Mouse (Mus musculus) MEL (cell line): ENCODE data around the gene Prpf19. TPM values are rescaled to one million over a fixed set of nuclear protein-coding genes. Genes with fewer than 3 reads are reported as not detected.

Source experiments
- DNase-seq: peaks from one replicate; pipeline ENCODE4 v3.0.0; 2011; ENCODE audit warnings: low read depth, low spot score
- H3K27ac ChIP-seq: 2 replicates; pipeline ENCODE4 v1.5.1; 2012; ENCODE audit warnings: low read depth, mild to moderate bottlenecking, control low read depth, low read length, moderate library complexity; ENCODE audit not compliant: control insufficient read depth
- H3K27me3 ChIP-seq, 2 experiments: fragments of 150-350 bp in 1 of 2; sonication (generic) in 1 of 2; 2 replicates each; pipeline ENCODE4 v1.6.1; 2012; ENCODE audit warnings: low read length in 2 of 2, mild to moderate bottlenecking in 2 of 2, improper control_type of control experiment in 1 of 2, moderate library complexity in 1 of 2; ENCODE audit not compliant: insufficient read depth in 2 of 2, control insufficient read depth in 1 of 2
- H3K36me3 ChIP-seq, 2 experiments: 2 replicates each; pipeline ENCODE4 v1.6.1; 2012 to 2014; ENCODE audit warnings: low read length in 2 of 2, improper control_type of control experiment in 1 of 2, inconsistent platforms in 1 of 2, mild to moderate bottlenecking in 1 of 2; ENCODE audit not compliant: insufficient read depth in 2 of 2, control insufficient read depth in 1 of 2
- H3K4me1 ChIP-seq, 2 experiments: fragments of 150-350 bp in 1 of 2; sonication (generic) in 1 of 2; 2 replicates each; pipeline ENCODE4 v1.6.1; 2012; ENCODE audit warnings: low read length in 2 of 2, improper control_type of control experiment in 1 of 2, mild to moderate bottlenecking in 1 of 2; ENCODE audit not compliant: insufficient read depth in 2 of 2, control insufficient read depth in 1 of 2
- H3K4me3 ChIP-seq, 2 experiments: fragments of 150-350 bp in 1 of 2; sonication (generic) in 1 of 2; 2 replicates each; pipeline ENCODE4 v1.5.1; 2012; ENCODE audit warnings: low read depth in 2 of 2, low read length in 2 of 2, mild to moderate bottlenecking in 2 of 2, moderate library complexity in 2 of 2, control low read depth in 1 of 2, improper control_type of control experiment in 1 of 2; ENCODE audit not compliant: control insufficient read depth in 1 of 2, insufficient read depth in 1 of 2
- H3K79me2 ChIP-seq: 2 replicates; pipeline ENCODE4 v1.6.1; 2012; ENCODE audit warnings: mild to moderate bottlenecking, low read length, moderate library complexity; ENCODE audit not compliant: control insufficient read depth, poor library complexity, insufficient read depth
- H3K9ac ChIP-seq: 2 replicates; pipeline ENCODE4 v1.6.1; 2012; ENCODE audit warnings: low read depth, mild to moderate bottlenecking, control low read depth, low read length, moderate library complexity; ENCODE audit not compliant: control insufficient read depth, poor library complexity, severe bottlenecking
- H3K9me3 ChIP-seq: fragments of 150-350 bp; sonication (generic); replicated peaks from 2 replicates; pipeline ENCODE4 v1.6.1; 2012; ENCODE audit warnings: mild to moderate bottlenecking, low read length, improper control_type of control experiment, moderate library complexity; ENCODE audit not compliant: insufficient read depth
- CHD1 ChIP-seq: IDR thresholded peaks from 2 replicates; pipeline ENCODE4 v1.6.1; 2012; ENCODE audit warnings: low read depth, mild to moderate bottlenecking, inconsistent platforms, low read length, improper control_type of control experiment
- CHD2 ChIP-seq: IDR thresholded peaks from 2 replicates; pipeline ENCODE4 v1.6.1; 2011; ENCODE audit warnings: low read length, improper control_type of control experiment
- CTCF ChIP-seq, 3 experiments: IDR thresholded peaks in 2 of 3; conservative IDR thresholded peaks in 1 of 3; 2 replicates each; pipeline ENCODE4 v1.5.1; 2011 to 2012; ENCODE audit warnings: low read length in 3 of 3, low read depth in 2 of 3, mild to moderate bottlenecking in 2 of 3, improper control_type of control experiment in 1 of 3, inconsistent platforms in 1 of 3, mixed read lengths in 1 of 3, moderate library complexity in 1 of 3; ENCODE audit not compliant: control insufficient read depth in 1 of 3, insufficient read depth in 1 of 3, poor library complexity in 1 of 3, severe bottlenecking in 1 of 3
- ELF1 ChIP-seq: IDR thresholded peaks from 2 replicates; pipeline ENCODE4 v1.6.1; 2014; ENCODE audit warnings: low read depth, mild to moderate bottlenecking, inconsistent platforms, low read length, improper control_type of control experiment, moderate library complexity
- HCFC1 ChIP-seq: IDR thresholded peaks from 2 replicates; pipeline ENCODE4 v1.6.1; 2012; ENCODE audit warnings: low read depth, mild to moderate bottlenecking, inconsistent platforms, low read length, improper control_type of control experiment, moderate library complexity
- KAT2A ChIP-seq: conservative IDR thresholded peaks from 2 replicates; pipeline ENCODE4 v1.6.1; 2012; ENCODE audit warnings: low read depth, low read length, improper control_type of control experiment, inconsistent platforms
- MAFK ChIP-seq: IDR thresholded peaks from 2 replicates; pipeline ENCODE4 v1.6.1; 2011; ENCODE audit warnings: low read depth, mild to moderate bottlenecking, low read length, improper control_type of control experiment, borderline replicate concordance
- MAX ChIP-seq: IDR thresholded peaks from 2 replicates; pipeline ENCODE4 v1.6.1; 2011; ENCODE audit warnings: low read length, improper control_type of control experiment
- MAZ ChIP-seq: IDR thresholded peaks from 2 replicates; pipeline ENCODE4 v1.6.1; 2012; ENCODE audit warnings: low read depth, mild to moderate bottlenecking, inconsistent platforms, low read length, improper control_type of control experiment
- MEF2A ChIP-seq: IDR thresholded peaks from 2 replicates; pipeline ENCODE4 v1.6.1; 2014; ENCODE audit warnings: low read depth, mild to moderate bottlenecking, inconsistent platforms, low read length, improper control_type of control experiment; ENCODE audit not compliant: poor library complexity, insufficient replicate concordance, severe bottlenecking; ENCODE audit errors: extremely low read depth
- MYB ChIP-seq: IDR thresholded peaks from 2 replicates; pipeline ENCODE4 v1.6.1; 2011; ENCODE audit warnings: mild to moderate bottlenecking, low read depth, low read length, improper control_type of control experiment
- NELFE ChIP-seq: IDR thresholded peaks from 2 replicates; pipeline ENCODE4 v1.6.1; 2011; ENCODE audit warnings: low read depth, low read length, improper control_type of control experiment
- POLR2A ChIP-seq, 2 experiments: IDR thresholded peaks; 2 replicates each; pipeline ENCODE4 v1.6.1; 2011 to 2012; ENCODE audit warnings: low read length in 2 of 2, mild to moderate bottlenecking in 2 of 2, control low read depth in 1 of 2, improper control_type of control experiment in 1 of 2, low read depth in 1 of 2, moderate library complexity in 1 of 2; ENCODE audit not compliant: control insufficient read depth in 1 of 2, insufficient read depth in 1 of 2, poor library complexity in 1 of 2
- POLR2AphosphoS5 ChIP-seq: IDR thresholded peaks from 2 replicates; pipeline ENCODE4 v1.6.1; 2012; ENCODE audit warnings: low read depth, borderline replicate concordance, mild to moderate bottlenecking, inconsistent platforms, low read length, moderate library complexity, mixed read lengths
- RAD21 ChIP-seq: IDR thresholded peaks from 2 replicates; pipeline ENCODE4 v1.6.1; 2011; ENCODE audit warnings: mild to moderate bottlenecking, low read depth, low read length, improper control_type of control experiment
- SMC3 ChIP-seq: IDR thresholded peaks from 2 replicates; pipeline ENCODE4 v1.6.1; 2011; ENCODE audit warnings: low read depth, low read length, improper control_type of control experiment
- TCF12 ChIP-seq: IDR thresholded peaks from 2 replicates; pipeline ENCODE4 v1.6.1; 2014; ENCODE audit warnings: low read depth, mild to moderate bottlenecking, inconsistent platforms, low read length, improper control_type of control experiment, moderate library complexity
- UBTF ChIP-seq: IDR thresholded peaks from 2 replicates; pipeline ENCODE4 v1.6.1; 2012; ENCODE audit warnings: low read depth, mild to moderate bottlenecking, inconsistent platforms, low read length, improper control_type of control experiment, moderate library complexity, borderline replicate concordance; ENCODE audit not compliant: insufficient read depth
- USF1 ChIP-seq: IDR thresholded peaks from 2 replicates; pipeline ENCODE4 v1.6.1; 2014; ENCODE audit warnings: low read depth, mild to moderate bottlenecking, inconsistent platforms, low read length, improper control_type of control experiment, moderate library complexity
- ZMIZ1 ChIP-seq: IDR thresholded peaks from 2 replicates; pipeline ENCODE4 v1.6.1; 2012; ENCODE audit warnings: low read depth, mild to moderate bottlenecking, inconsistent platforms, low read length, improper control_type of control experiment, moderate library complexity
- ZNF384 ChIP-seq: IDR thresholded peaks from 2 replicates; pipeline ENCODE4 v1.6.1; 2012; ENCODE audit warnings: low read depth, mild to moderate bottlenecking, inconsistent platforms, low read length, improper control_type of control experiment
- polyA plus RNA-seq, 2 experiments: library from polyadenylated mRNA; stranded (reverse) in 1 of 2; unstranded in 1 of 2; fragments of >175 nt in 1 of 2; fragments of >200 nt in 1 of 2; gene quantifications; 2 replicates each; pipeline versions ENCODE4 v1.2.1 to v1.2.4; 2012; ENCODE audit warnings: low replicate concordance in 2 of 2, low read depth in 1 of 2; ENCODE audit not compliant: insufficient read length in 2 of 2, insufficient read depth in 1 of 2, missing spikeins in 1 of 2
- total RNA-seq: library from RNA; depleted of rRNA; stranded (reverse); fragments of 300-350 nt; gene quantifications from 2 replicates; pipeline ENCODE4 v1.2.3, GENCODE M21; 2012

Gene Prpf19
- total and polyA plus RNA-seq, 3 experiments = 128 to 363 (median 158) TPM

DNA sequence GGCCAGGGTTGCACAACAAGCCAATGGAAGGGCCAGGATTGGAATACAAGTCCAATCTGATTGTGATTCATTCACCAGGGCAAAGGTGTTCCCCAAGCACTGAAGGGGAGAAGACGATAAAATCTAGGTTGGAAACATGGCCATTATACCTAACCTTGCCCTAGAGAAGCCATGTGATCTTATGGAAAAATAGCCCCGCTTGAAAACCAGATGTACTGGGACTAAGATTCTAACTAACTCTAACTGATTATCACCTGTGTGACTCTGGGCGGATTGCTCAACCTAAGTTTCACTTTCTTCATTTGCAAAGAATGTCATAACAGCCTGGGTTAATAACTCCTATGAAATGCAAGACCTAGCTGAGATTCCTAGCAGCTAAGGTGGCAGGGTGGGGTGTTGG is 39.6 kb upstream of the Prpf19 start:
- no peaks in the 10 kb centered on the region for H3K36me3 ChIP-seq
- DNase-seq = no peak
- H3K79me2 ChIP-seq = no peaks in the 10 kb centered on the region
- H3K9me3 ChIP-seq = no peaks in the 10 kb centered on the region
- no peak overlapping the region for H3K4me3 ChIP-seq
- no peak overlapping the region for H3K9ac ChIP-seq
- no peaks in the 10 kb centered on the region for H3K27me3 ChIP-seq
- no peak overlapping the region for H3K27ac ChIP-seq
- TF ChIP-seq MAX = no peak
- TF ChIP-seq SMC3 = no peak
- no peak for TF ChIP-seq CHD1
- TF ChIP-seq TCF12 = no peak
- TF ChIP-seq USF1 = no peak
- TF ChIP-seq MYB = no peak
- TF ChIP-seq MAZ = no peak
- no peaks in the 10 kb centered on the region for H3K4me1 ChIP-seq

DNA sequence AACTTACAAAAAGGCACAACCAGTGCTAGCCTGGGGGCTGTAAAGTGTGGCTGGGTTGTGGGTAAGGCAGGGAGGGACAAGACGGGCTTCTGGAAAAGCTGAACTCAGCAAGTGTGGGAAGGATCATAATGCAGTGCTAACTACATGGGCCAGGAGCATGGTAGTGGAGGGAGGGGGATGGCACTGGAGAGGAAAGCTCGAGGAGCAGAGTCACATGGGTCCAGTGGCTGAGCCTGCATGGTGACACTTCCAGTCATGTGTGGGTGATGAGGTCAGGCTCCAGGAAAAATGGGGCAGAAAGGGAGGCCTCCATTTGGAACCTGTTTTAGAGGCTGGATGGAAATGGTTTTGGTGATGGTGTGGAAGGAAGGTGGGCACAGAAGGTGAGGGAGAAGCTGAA is 38.5 kb upstream of the Prpf19 start:
- Histone ChIP-seq H3K9me3 (no peaks in the 10 kb centered on the region), H3K27me3 (no peaks in the 10 kb centered on the region), H3K36me3 (no peaks in the 10 kb centered on the region), H3K27ac (no peak overlapping the region), H3K79me2 (no peaks in the 10 kb centered on the region), H3K4me1 (no peaks in the 10 kb centered on the region), H3K9ac (no peak overlapping the region), H3K4me3 (no peak overlapping the region)
- TF ChIP-seq CTCF (IDR thresholded peaks at IDR 0.05 in 2 of 3, conservative IDR thresholded peaks at IDR 0.05 in 1 of 3; ENCODE audit: control insufficient read depth in 1 of 3, insufficient read depth in 1 of 3, low read depth in 2 of 3, low read length in 3 of 3, poor library complexity in 1 of 3, severe bottlenecking in 1 of 3) (no peak), MYB (no peak), MEF2A (no peak), ZNF384 (no peak), POLR2AphosphoS5 (no peak), MAFK (no peak), TCF12 (no peak)
- DNase-seq = no peak

DNA sequence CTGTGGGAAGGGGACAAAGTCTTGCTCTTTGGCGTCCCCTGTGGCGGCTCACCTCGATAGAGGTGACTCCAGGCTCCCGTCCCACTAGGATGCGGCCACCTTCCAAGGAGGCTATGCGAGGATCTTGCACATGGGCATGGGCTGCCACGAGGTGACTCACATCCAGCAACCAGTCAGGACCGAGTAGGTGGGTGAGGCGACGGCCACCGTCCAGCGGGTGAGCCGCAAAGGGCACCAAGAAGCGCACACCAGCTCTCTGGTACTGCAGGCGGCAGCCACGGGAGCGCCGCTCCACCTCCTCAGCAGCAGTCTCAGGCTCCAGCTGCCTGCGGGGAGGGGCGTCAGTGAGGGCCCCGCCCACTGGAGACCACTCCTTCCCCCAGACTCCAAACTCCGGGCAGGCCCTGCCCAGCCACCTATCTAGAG is 34.9 kb upstream of the Prpf19 start:
- no peaks in the 10 kb centered on the region for H3K36me3 ChIP-seq
- DNase-seq = no peak
- no peak for TF ChIP-seq KAT2A
- TF ChIP-seq NELFE = no peak
- TF ChIP-seq RAD21 = no peak
- TF ChIP-seq POLR2A (IDR thresholded peaks at IDR 0.05; ENCODE audit: control insufficient read depth in 1 of 2, insufficient read depth in 1 of 2, low read depth in 1 of 2, low read length in 2 of 2, poor library complexity in 1 of 2) = no peak
- TF ChIP-seq ZMIZ1 = no peak
- TF ChIP-seq CTCF (IDR thresholded peaks at IDR 0.05 in 2 of 3, conservative IDR thresholded peaks at IDR 0.05 in 1 of 3; ENCODE audit: control insufficient read depth in 1 of 3, insufficient read depth in 1 of 3, low read depth in 2 of 3, low read length in 3 of 3, poor library complexity in 1 of 3, severe bottlenecking in 1 of 3) = no peak
- TF ChIP-seq SMC3 = no peak
- TF ChIP-seq UBTF = no peak
- TF ChIP-seq HCFC1 = no peak
- TF ChIP-seq CHD2 = no peak
- TF ChIP-seq ELF1 = no peak

More for the DNA sequence above, 34.9 kb upstream of the Prpf19 start:
- Histone ChIP-seq H3K4me1 (no peaks in the 10 kb centered on the region), H3K4me3 (no peak overlapping the region), H3K9me3 (no peaks in the 10 kb centered on the region), H3K9ac (no peak overlapping the region), H3K27me3 (no peaks in the 10 kb centered on the region; a peak in 2 of 4 replicates), H3K27ac (no peak overlapping the region), H3K79me2 (no peaks in the 10 kb centered on the region)
